Mouse (Mus musculus): ENCODE measurements around the gene Dennd5a. TPM values are rescaled to one million over a fixed set of nuclear protein-coding genes. Genes with fewer than 3 reads are reported as not detected.

Dennd5a gene
- polyA plus RNA-seq, 1 experiment from 2014 or later: 51.4 TPM

GRCm38 (mm10) chr7:109866643-109867042 lies 93.6 kb downstream of the Dennd5a start:
- Histone ChIP-seq H3K4me2 (no peak overlapping the region), H3K36me3 (ENCODE audit: insufficient read depth) (no peaks in the 10 kb centered on the region), H3K9me3 (ENCODE audit: low read depth, low read length) (no peaks in the 10 kb centered on the region), H3K4me3 (ENCODE audit: low read depth, low read length) (no peak overlapping the region), H3K4me1 (ENCODE audit: insufficient read depth) (no peaks in the 10 kb centered on the region), H3K27ac (ENCODE audit: low read depth) (no peak overlapping the region), H3K9ac (no peak overlapping the region), H3K27me3 (ENCODE audit: insufficient read depth, low read length) (peaks cover 18% of the 10 kb centered on the region)
- ATAC-seq (ENCODE audit: insufficient read depth) (no peak), DNase-seq (no peak)
- no peak for TF ChIP-seq CTCF (IDR thresholded peaks at IDR 0.05; ENCODE audit: low read depth)
- 71% methylated on average over 3 of the region's 3 CpGs for WGBS

GRCm38 (mm10) chr7:109865370-109866229 lies 94.7 kb downstream of the Dennd5a start, which contains the start of gene Scube2:
Gene Scube2, minus strand, starts transcription at chr7:109865679.
- peak within 1 kb of the TSS; percentile 60 for H3K9ac ChIP-seq
- H3K4me1 ChIP-seq (ENCODE audit: insufficient read depth): no peaks in the 10 kb centered on the region
- H3K27me3 ChIP-seq (ENCODE audit: insufficient read depth, low read length): peaks cover 18% of the 10 kb centered on the region
- peak within 1 kb of the TSS; percentile 57 for H3K4me3 ChIP-seq (ENCODE audit: low read depth, low read length)
- 1% methylated on average over 67 of the region's 69 CpGs for WGBS
- no peaks in the 10 kb centered on the region for H3K9me3 ChIP-seq (ENCODE audit: low read depth, low read length)
- ATAC-seq (ENCODE audit: insufficient read depth) (peak; percentile 79), DNase-seq (peak; percentile 57)
- no peak within 1 kb of the TSS for H3K27ac ChIP-seq (ENCODE audit: low read depth)
- TF ChIP-seq CTCF (IDR thresholded peaks at IDR 0.05; ENCODE audit: low read depth): no peak
- H3K4me2 ChIP-seq: peak within 1 kb of the TSS; percentile 94
- no peaks in the 10 kb centered on the region for H3K36me3 ChIP-seq (ENCODE audit: insufficient read depth)

GRCm38 (mm10) chr7:109863561-109863960 lies 96.7 kb downstream of the Dennd5a start:
- Histone ChIP-seq H3K4me2 (no peak overlapping the region), H3K4me3 (ENCODE audit: low read depth, low read length) (no peak overlapping the region), H3K4me1 (ENCODE audit: insufficient read depth) (peaks cover 5% of the 10 kb centered on the region; the same call in 1 of the 2 replicates), H3K27me3 (ENCODE audit: insufficient read depth, low read length) (peaks cover 18% of the 10 kb centered on the region), H3K27ac (ENCODE audit: low read depth) (no peak overlapping the region), H3K36me3 (ENCODE audit: insufficient read depth) (no peaks in the 10 kb centered on the region), H3K9ac (no peak overlapping the region), H3K9me3 (ENCODE audit: low read depth, low read length) (no peaks in the 10 kb centered on the region)
- ATAC-seq (ENCODE audit: insufficient read depth): no peak
- no peak for DNase-seq
- TF ChIP-seq CTCF (IDR thresholded peaks at IDR 0.05; ENCODE audit: low read depth): no peak
- 31% methylated on average over 4 of the region's 4 CpGs for WGBS

GRCm38 (mm10) chr7:109860162-109860561 lies 100.1 kb downstream of the Dennd5a start:
- no peak for TF ChIP-seq CTCF (IDR thresholded peaks at IDR 0.05; ENCODE audit: low read depth)
- H3K9me3 ChIP-seq (ENCODE audit: low read depth, low read length): no peaks in the 10 kb centered on the region
- ATAC-seq (ENCODE audit: insufficient read depth) (no peak), DNase-seq (no peak)
- no peaks in the 10 kb centered on the region for H3K36me3 ChIP-seq (ENCODE audit: insufficient read depth)
- no peak overlapping the region for H3K4me2 ChIP-seq
- no peak overlapping the region for H3K4me3 ChIP-seq (ENCODE audit: low read depth, low read length)
- peaks cover 5% of the 10 kb centered on the region; the same call in 1 of the 2 replicates for H3K4me1 ChIP-seq (ENCODE audit: insufficient read depth)
- peaks cover 11% of the 10 kb centered on the region for H3K27me3 ChIP-seq (ENCODE audit: insufficient read depth, low read length)
- 64% methylated on average over 7 of the region's 7 CpGs for WGBS
- no peak overlapping the region for H3K9ac ChIP-seq
- H3K27ac ChIP-seq (ENCODE audit: low read depth): no peak overlapping the region

GRCm38 (mm10) chr7:109859354-109859753 lies 100.9 kb downstream of the Dennd5a start:
- WGBS: 12% methylated on average over 6 of the region's 6 CpGs
- Histone ChIP-seq H3K27ac (ENCODE audit: low read depth) (no peak overlapping the region), H3K9ac (no peak overlapping the region), H3K9me3 (ENCODE audit: low read depth, low read length) (no peaks in the 10 kb centered on the region), H3K4me3 (ENCODE audit: low read depth, low read length) (no peak overlapping the region), H3K4me1 (ENCODE audit: insufficient read depth) (peaks cover 5% of the 10 kb centered on the region; the same call in 1 of the 2 replicates), H3K36me3 (ENCODE audit: insufficient read depth) (no peaks in the 10 kb centered on the region), H3K27me3 (ENCODE audit: insufficient read depth, low read length) (peaks cover 3% of the 10 kb centered on the region; the same call in 1 of the 2 replicates), H3K4me2 (no peak overlapping the region)
- DNase-seq: peak; percentile 44
- peak; percentile 60; the same call in 1 of the 2 replicates for ATAC-seq (ENCODE audit: insufficient read depth)
- no peak for TF ChIP-seq CTCF (IDR thresholded peaks at IDR 0.05; ENCODE audit: low read depth)

GRCm38 (mm10) chr7:109852752-109853212 lies 107.5 kb downstream of the Dennd5a start:
- 36% methylated on average over 7 of the region's 7 CpGs for WGBS
- Histone ChIP-seq H3K27me3 (ENCODE audit: insufficient read depth, low read length) (no peaks in the 10 kb centered on the region), H3K36me3 (ENCODE audit: insufficient read depth) (no peaks in the 10 kb centered on the region), H3K27ac (ENCODE audit: low read depth) (no peak overlapping the region), H3K9ac (no peak overlapping the region), H3K4me3 (ENCODE audit: low read depth, low read length) (no peak overlapping the region), H3K4me2 (no peak overlapping the region), H3K4me1 (ENCODE audit: insufficient read depth) (peaks cover 6% of the 10 kb centered on the region; the same call in 1 of the 2 replicates), H3K9me3 (ENCODE audit: low read depth, low read length) (no peaks in the 10 kb centered on the region)
- DNase-seq (no peak), ATAC-seq (ENCODE audit: insufficient read depth) (peak; percentile 52; the same call in 1 of the 2 replicates)
- no peak for TF ChIP-seq CTCF (IDR thresholded peaks at IDR 0.05; ENCODE audit: low read depth)

- ATAC-seq (ENCODE audit: insufficient read depth) (no peak), DNase-seq (no peak)
- no peaks in the 10 kb centered on the region for H3K9me3 ChIP-seq (ENCODE audit: low read depth, low read length)
- no peaks in the 10 kb centered on the region for H3K36me3 ChIP-seq (ENCODE audit: insufficient read depth)
- no peak overlapping the region for H3K9ac ChIP-seq
- 72% methylated on average over 7 of the region's 7 CpGs for WGBS
- H3K4me1 ChIP-seq (ENCODE audit: insufficient read depth): peaks cover 6% of the 10 kb centered on the region; the same call in 1 of the 2 replicates
- TF ChIP-seq CTCF (IDR thresholded peaks at IDR 0.05; ENCODE audit: low read depth): no peak
- no peaks in the 10 kb centered on the region for H3K27me3 ChIP-seq (ENCODE audit: insufficient read depth, low read length)
- no peak overlapping the region for H3K4me3 ChIP-seq (ENCODE audit: low read depth, low read length)
- no peak overlapping the region for H3K27ac ChIP-seq (ENCODE audit: low read depth)
- H3K4me2 ChIP-seq: no peak overlapping the region
Observed at GRCm38 (mm10) chr7:109852017-109852416, 108.3 kb downstream of the Dennd5a start.

Measured in lung, embryonic 14.5 days (tissue).